Mouse (Mus musculus) brain, adult 2 months (tissue): ENCODE measurements around the gene Ip6k3.

Experiments used
- DNase-seq: peaks from one replicate; pipeline ENCODE4 v3.0.0; 2011; ENCODE audit warnings: low read depth, low spot score

Ip6k3 gene

GRCm38 (mm10) chr17:27167545-27167944 lies at the start of gene Ip6k3:
Gene Ip6k3 (minus strand): TSS chr17:27167795.
- no peak for DNase-seq

DNA sequence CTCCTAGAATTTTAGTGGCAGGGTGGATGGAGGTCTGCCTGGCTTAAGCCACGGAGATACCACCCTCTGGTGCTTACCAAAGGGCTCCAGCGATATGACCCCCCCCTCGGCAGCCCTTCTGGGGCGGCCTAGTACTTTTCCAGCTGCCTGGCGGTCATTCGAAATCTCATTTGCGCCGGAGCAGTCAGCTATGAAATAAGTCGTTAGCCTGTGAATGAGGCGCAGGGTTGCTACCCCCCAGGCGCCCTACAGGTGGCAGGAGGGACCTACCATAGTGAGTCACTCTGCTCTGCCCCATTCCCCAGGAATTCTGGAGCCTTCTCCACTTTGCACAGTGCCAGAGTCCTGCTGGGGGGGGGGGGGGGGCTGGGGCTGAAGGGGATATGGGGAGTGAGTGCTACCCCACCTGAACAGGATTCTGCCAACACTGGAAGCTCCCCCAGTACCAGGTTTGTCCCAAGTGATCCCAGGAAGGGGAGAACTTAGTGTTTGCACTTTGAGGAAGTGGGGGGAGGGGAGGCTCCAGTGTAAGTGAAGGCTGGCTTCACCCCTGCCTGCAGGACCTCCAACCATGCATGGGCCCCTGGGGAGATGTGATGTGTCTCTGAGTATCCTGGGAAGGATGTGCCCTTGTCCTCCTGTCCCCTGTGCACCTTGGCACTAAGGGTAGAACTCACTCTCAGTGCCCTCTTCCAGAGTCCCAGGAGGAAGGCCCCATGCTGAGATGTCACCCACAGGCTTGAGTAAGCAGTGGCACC lies 45.4 kb upstream of the Ip6k3 start:
- DNase-seq, result peak; percentile 56

DNA sequence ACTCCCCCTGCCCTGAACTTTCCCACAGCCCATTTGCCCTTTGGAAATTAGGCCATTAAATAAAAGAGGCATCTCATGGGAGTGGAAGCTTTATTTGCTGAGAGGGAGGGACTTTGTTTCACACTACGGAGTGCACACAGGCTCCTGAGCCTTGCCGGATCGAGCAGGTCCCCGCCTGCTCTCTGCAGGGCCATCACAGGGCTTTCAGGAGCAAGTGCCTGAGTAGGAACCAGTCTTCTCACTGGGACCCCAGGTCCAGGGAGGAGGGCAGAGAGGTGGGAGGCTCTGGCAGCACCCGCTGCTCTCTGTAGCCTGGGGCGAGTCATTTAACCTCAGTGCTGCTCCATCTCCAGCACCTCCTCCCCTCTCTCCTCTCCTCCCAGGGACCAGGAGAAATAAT lies 44.4 kb upstream of the Ip6k3 start:
- DNase-seq, result no peak

- no peak for DNase-seq
Measured at GRCm38 (mm10) chr17:27207113-27207707, 39.6 kb upstream of the Ip6k3 start.

DNA sequence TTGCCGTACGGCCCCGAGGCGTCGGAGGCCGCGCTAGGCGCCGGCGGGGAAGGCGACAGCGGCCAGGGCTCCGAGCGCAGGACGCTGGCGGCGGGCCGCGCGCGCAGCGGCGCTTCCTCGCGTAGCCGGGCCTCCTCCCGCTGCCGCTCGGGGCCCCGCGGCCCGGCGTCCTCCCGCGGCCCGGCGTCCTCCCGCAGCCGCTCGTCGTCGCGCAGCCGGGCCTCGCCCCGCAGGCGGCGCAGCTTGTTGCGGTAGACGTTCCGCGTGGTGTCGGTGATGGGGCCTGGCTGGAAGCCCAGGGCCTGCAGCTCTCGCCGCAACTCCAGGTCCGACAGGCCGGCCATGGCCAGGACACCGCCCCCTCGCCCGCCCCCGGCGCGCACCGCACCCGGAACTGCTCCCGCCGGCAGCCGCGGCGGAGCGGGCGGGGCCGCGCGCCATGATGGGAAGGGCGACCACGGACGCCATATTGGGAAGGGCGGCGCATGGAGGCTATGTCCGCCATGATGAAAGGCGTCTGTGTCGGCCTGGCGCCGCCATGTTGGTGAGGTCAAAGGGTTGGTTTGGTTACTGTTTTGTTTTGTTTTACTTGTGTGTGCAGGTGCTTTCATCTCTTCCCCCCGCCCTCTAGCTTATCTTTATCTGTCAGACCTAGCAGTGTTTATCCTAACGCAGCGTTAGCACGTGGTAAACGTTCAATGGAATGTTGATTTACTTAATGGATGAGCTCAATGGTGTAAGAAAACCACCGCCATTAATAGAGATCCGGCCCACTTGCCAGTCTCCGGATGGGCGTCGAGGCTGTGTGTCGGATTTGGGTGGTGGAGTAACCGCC lies 36.7 kb upstream of the Ip6k3 start, which contains the start of gene Lemd2:
TSS of gene Lemd2 (minus strand) at position 395 of the 835 bp plus-strand sequence.
- peak; percentile 98 for DNase-seq

DNA sequence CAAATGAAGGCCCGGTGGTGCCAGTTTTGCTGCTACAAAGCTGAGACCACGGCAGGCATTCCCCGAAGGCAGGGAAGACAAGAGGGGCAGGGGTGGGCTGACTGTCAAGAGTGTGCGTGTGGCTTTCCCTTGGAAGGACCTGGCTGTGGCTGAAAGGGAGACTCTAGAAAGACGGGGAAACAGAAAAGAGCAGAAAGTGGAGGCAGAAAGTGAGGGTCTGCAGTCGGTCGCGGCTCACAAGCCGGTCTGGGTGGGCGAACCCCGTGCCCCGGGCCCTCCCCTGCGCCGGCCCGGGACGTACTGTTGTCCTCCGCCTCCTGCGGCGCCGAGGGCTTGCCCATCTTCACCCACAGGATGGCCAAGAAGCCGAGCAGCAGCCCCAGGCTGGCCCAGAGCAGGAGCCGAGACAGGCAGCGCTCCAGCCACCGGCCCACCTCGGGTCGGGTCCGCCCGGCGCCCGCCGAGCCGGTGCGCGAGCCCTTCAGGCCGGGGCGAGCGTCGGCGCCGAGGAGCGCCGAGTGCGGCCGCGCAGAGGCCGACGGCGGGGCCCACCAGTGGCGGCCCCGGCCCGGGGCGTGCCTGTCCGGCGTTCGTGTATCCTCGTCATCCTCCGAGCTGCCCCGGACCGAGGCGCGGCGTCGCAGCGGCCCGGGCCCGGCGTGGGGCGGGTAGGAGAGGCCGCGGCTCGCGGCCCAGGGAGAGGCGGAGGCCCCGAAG lies 35.9 kb upstream of the Ip6k3 start:
- no peak for DNase-seq

DNA sequence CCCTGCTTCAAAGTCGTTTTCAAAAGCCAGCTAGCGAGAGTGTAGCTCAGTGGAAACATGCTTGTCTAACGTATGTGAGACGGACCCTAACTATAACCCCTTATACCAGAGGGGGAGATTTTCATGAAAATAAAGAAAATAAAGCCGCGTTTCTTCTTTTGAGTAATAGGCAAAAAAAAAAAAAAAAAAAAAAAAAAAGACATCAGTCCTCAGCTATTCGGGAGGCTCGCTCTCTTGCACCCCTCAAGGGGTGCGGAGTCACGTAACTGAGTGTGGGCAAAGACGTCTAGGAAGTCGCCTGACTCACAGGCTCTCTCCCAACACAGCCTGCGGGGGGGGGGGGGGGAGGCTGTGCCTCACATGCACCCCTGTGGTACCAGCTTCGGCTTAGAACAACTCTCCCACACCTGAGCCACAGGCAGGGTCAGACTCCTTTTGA lies 35.3 kb upstream of the Ip6k3 start:
- peak; percentile 45 for DNase-seq

DNA sequence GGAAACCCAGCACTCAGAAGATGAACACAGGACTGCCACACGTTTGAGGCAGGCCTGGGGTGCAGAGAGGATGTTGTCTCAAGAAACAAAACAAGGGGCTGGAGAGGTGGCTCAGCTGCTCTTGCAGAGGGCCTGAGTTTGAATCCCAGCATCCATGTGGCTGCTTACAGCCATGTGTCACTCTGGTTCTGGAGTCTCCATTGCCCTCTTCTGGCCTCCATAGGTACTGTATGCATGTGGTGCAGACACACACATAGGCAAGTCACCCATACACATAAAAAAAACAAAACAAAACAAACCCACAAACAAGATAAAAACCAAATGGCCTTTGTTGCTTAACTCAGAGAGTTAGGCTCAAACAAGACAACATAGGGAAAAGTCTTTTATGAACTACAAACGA lies 34.4 kb upstream of the Ip6k3 start:
- DNase-seq, result no peak

DNA sequence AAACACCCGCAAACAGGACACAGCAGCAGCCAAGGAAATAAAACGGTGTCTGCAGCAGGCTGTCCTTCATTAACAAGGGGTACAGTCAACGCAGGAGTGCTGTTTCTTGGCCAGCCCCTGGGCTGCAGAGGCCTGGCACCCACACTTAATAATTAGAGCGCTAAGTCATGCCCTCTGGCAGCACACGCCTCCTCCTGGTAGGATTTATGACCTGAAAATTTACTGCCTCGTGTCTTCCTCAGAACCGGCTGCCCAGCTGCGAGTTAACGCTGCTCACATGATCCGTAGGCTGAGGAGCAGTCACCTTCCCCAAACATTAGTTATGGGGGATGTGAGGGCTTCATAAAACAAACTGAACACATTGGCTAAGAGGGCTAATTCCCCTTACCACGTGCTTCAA lies 33.2 kb upstream of the Ip6k3 start:
- DNase-seq, result no peak

- peak; percentile 55 for DNase-seq
Measured at GRCm38 (mm10) chr17:27199864-27200263, 32.3 kb upstream of the Ip6k3 start.

- DNase-seq, result no peak
Measured at GRCm38 (mm10) chr17:27199205-27199604, 31.6 kb upstream of the Ip6k3 start.

DNA sequence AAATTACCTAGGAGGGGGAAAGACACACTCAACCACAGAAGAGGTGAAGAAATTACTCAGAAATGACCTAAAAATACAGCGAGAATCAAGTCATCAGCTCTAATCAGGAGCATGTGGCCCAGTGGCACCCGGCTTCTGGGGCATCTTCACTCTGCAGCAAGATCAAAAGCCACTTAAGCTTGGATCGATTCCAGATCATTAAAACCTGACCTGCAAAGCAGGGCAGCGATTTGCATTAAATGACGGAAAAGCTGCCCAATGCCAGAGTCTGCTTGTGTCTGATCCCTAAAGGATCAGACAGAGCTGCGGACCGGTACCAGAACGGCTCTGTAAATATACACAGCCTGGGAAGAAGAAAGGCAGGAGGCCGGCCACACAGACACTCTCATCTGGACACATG lies 28.6 kb upstream of the Ip6k3 start:
- DNase-seq, result peak; percentile 70

GRCm38 (mm10) chr17:27194258-27195185 lies 26.9 kb upstream of the Ip6k3 start:
- peak; percentile 61 for DNase-seq

GRCm38 (mm10) chr17:27191804-27192203 lies 24.2 kb upstream of the Ip6k3 start:
- DNase-seq, result no peak

DNA sequence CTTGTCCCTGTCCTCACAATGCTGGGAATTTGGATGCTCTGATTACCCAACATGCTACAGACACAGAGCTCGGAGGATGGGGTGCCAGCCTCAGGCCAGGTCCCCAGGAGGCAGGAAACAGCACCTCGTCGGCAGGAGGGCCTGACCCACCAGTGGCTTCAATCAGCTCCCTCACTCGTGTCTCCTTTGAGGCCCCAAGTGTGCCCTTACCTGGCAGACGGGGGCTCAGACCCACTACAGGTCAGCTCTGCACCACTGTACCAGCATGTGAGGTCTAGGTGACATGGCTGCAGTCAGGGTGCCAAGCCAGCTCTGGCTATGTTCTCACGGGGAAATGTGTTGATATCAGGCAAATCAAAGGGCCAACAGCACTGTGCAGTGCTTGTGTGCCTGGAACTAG lies 23.6 kb upstream of the Ip6k3 start:
- DNase-seq, result no peak

DNA sequence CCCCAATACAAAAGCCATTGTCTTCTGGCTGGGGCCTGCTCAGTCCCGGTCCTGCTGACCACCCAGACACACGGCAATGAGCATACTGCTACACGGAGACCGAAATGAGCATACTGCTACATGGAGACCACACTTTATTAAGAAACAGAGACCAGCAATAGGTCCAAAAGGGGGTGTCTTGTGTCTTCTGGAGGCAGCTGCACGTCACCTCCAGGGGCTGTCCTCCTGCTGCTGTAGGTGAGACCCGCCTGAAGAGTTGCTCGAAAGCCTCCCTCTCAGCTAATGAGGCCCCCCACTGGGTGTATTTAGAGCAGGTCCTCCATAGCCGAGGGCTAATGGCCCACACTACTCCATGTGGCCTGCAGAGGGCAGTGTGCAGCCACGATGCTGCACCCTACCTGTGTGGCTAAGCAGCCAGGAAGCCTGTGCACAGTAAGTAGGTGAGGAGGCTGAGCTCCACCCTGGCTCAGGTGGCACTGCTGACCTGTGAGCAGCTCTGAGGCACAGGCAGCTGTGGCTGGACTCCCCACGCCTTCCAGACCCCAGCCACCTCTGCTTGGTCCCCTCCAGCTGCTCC lies 22.1 kb upstream of the Ip6k3 start:
- peak; percentile 89 for DNase-seq

GRCm38 (mm10) chr17:27188883-27189282 lies 21.3 kb upstream of the Ip6k3 start:
- DNase-seq, result peak; percentile 76

GRCm38 (mm10) chr17:27187059-27187458 lies 19.5 kb upstream of the Ip6k3 start:
- no peak for DNase-seq

DNA sequence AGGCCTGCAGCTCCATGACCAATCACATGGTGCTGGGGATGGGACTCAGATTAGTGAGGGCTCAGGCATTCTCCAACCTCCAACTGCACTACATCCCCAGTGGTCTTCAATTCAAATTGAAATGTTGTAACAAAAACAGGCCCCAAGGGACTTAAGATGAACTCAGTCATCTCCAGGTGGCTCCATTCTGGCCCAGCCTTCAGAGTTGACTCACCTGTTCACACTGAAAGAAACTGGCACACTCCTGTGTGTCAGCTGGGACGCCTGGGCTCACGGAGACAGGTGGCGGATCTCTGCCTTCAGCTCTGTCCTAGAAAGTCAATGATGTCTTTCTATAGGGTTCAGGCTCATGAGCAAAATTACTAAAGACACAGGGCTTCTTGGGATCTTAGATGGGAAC lies 18.5 kb upstream of the Ip6k3 start:
- peak; percentile 47 for DNase-seq

DNA sequence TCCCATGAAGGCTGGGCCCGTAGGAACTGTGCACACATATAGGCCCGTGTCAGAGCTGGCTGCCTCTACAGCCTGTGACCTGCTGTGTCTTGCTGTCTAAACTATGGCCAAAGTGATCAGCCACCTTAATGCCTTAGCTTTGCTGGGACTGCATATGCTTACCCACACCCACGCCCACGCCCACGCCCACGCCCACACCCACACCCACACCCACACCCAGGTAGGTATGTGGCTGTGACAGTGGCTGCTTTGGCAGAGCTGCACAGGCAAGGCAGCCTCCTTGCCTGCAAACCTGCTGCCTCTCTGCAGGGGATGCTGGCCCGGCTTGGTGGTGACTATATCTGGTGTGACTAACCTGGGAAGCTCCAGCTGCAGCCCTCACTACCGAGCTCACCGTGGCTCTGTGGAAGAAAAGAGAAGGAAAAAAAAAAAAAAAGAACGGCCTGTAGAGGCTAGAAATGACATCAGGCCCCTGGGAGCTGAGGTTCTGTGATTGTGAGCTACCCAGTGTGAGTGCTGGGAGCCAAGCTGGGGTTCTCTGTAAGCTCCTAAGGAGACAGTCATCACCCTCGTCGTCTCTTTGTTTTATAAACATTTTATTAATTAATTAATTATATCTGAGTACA lies 16.2 kb upstream of the Ip6k3 start:
- no peak for DNase-seq
